Mouse (Mus musculus) lung, postnatal 0 days (tissue): ENCODE measurements at regions not wholly inside any gene's neighbourhood (a gene's known extent, or its start where the extent isn't known, plus 50 kb on each side); places are given as distances from the start of the nearest gene placed in this dataset.

Experiments used
- ATAC-seq: fragments of 200-750 bp; cut with Nextera tagmentation; 2 replicates; pipeline ENCODE4 v1.8.0; 2017; ENCODE audit warnings: moderate library complexity
- DNase-seq: peaks from one replicate; pipeline ENCODE4 v3.0.0-alpha.2; 2016; ENCODE audit warnings: low spot score
- H3K27ac ChIP-seq: fragments of 300-500 bp; sonication (generic); 2 replicates; pipeline ENCODE4 v1.5.1; 2014; ENCODE audit warnings: antibody characterized with exemption, mild to moderate bottlenecking, low read length, mixed read lengths
- H3K27me3 ChIP-seq: fragments of 300-500 bp; sonication (generic); replicated peaks from 2 replicates; pipeline ENCODE4 v1.6.1; 2014; ENCODE audit warnings: low read length, mixed read lengths; ENCODE audit not compliant: insufficient read depth
- H3K36me3 ChIP-seq: fragments of 300-500 bp; sonication (generic); 2 replicates; pipeline ENCODE4 v1.6.1; 2014; ENCODE audit warnings: low read length, mixed read lengths; ENCODE audit not compliant: insufficient read depth
- H3K4me1 ChIP-seq: fragments of 300-500 bp; sonication (generic); 2 replicates; pipeline ENCODE4 v1.6.1; 2014; ENCODE audit warnings: antibody characterized with exemption, low read depth, low read length, mixed read lengths; ENCODE audit not compliant: insufficient read depth
- H3K4me2 ChIP-seq: fragments of 300-500 bp; sonication (generic); replicated peaks from 2 replicates; pipeline ENCODE4 v1.6.1; 2014; ENCODE audit warnings: low read depth, mild to moderate bottlenecking, low read length, moderate library complexity, mixed read lengths
- H3K4me3 ChIP-seq: fragments of 300-500 bp; sonication (generic); 2 replicates; pipeline ENCODE4 v1.5.1; 2014; ENCODE audit warnings: low read depth, low read length
- H3K9ac ChIP-seq: fragments of 300-500 bp; sonication (generic); replicated peaks from 2 replicates; pipeline ENCODE4 v1.6.1; 2014; ENCODE audit warnings: low read depth, mild to moderate bottlenecking
- H3K9me3 ChIP-seq: fragments of 300-500 bp; sonication (generic); 2 replicates; pipeline ENCODE4 v1.6.1; 2016; ENCODE audit warnings: low read length, mixed read lengths
- CTCF ChIP-seq: IDR thresholded peaks from 2 replicates; pipeline ENCODE4 v1.5.1; 2016; ENCODE audit warnings: antibody characterized with exemption, mild to moderate bottlenecking
- EP300 ChIP-seq: IDR thresholded peaks from 2 replicates; pipeline ENCODE4 v1.6.1; 2016; ENCODE audit warnings: antibody characterized with exemption, mild to moderate bottlenecking, control low read depth
- WGBS: fragments of 180-500 bp; shearing (Covaris S2); extraction: QIAGEN DNeasy Blood & Tissue Kit; methylation state at CpG from one replicate; pipeline ENCODE4 v1.1.7; 2014; 5-methylcytosine and 5-hydroxymethylcytosine counted together

GRCm38 (mm10) chr19:45288722-45289121 is 53.1 kb upstream of the Lbx1 start:
- no peaks in the 10 kb centered on the region for H3K4me1 ChIP-seq
- no peak overlapping the region for H3K4me3 ChIP-seq
- no peak for ATAC-seq
- 64% methylated on average over 2 of the region's 2 CpGs for WGBS
- TF ChIP-seq EP300 (no peak), CTCF (no peak)
- no peak overlapping the region for H3K27ac ChIP-seq
- H3K9me3 ChIP-seq = no peaks in the 10 kb centered on the region
- no peak overlapping the region for H3K9ac ChIP-seq
- no peak for DNase-seq
- H3K36me3 ChIP-seq = no peaks in the 10 kb centered on the region
- H3K4me2 ChIP-seq = no peak overlapping the region
- H3K27me3 ChIP-seq = peaks cover 8% of the 10 kb centered on the region

- no peak overlapping the region for H3K27ac ChIP-seq
- ATAC-seq = no peak
- no peak overlapping the region for H3K4me2 ChIP-seq
- peaks cover 28% of the 10 kb centered on the region for H3K27me3 ChIP-seq
- no peak overlapping the region for H3K9ac ChIP-seq
- H3K4me3 ChIP-seq = no peak overlapping the region
- 36% methylated on average over 3 of the region's 3 CpGs for WGBS
- DNase-seq = peak; percentile 42
- no peaks in the 10 kb centered on the region for H3K9me3 ChIP-seq
- peaks cover 5% of the 10 kb centered on the region; the same call in 1 of the 2 replicates for H3K4me1 ChIP-seq
- TF ChIP-seq CTCF = peak; percentile 71
- no peak for TF ChIP-seq EP300
- no peaks in the 10 kb centered on the region for H3K36me3 ChIP-seq
Measured at GRCm38 (mm10) chr19:45297812-45298211, 62.2 kb upstream of the Lbx1 start.

GRCm38 (mm10) chr19:45299341-45299740 is 63.7 kb upstream of the Lbx1 start:
- DNase-seq (no peak), ATAC-seq (no peak)
- no peak overlapping the region for H3K9ac ChIP-seq
- 68% methylated on average over 3 of the region's 3 CpGs for WGBS
- H3K36me3 ChIP-seq = no peaks in the 10 kb centered on the region
- H3K9me3 ChIP-seq = no peaks in the 10 kb centered on the region
- TF ChIP-seq EP300 = no peak
- H3K4me3 ChIP-seq = no peak overlapping the region
- peaks cover 33% of the 10 kb centered on the region for H3K27me3 ChIP-seq
- no peak overlapping the region for H3K27ac ChIP-seq
- H3K4me1 ChIP-seq = peaks cover 5% of the 10 kb centered on the region; the same call in 1 of the 2 replicates
- no peak overlapping the region for H3K4me2 ChIP-seq

- Histone ChIP-seq H3K36me3 (no peaks in the 10 kb centered on the region), H3K9ac (no peak overlapping the region), H3K27ac (no peak overlapping the region), H3K4me3 (no peak overlapping the region), H3K4me2 (no peak overlapping the region), H3K27me3 (peaks cover 33% of the 10 kb centered on the region), H3K4me1 (peaks cover 5% of the 10 kb centered on the region; the same call in 1 of the 2 replicates), H3K9me3 (no peaks in the 10 kb centered on the region)
- no peak for ATAC-seq
- WGBS = 42% methylated on average over 5 of the region's 5 CpGs
- TF ChIP-seq CTCF = no peak
- no peak for TF ChIP-seq EP300
- DNase-seq = no peak
Measured at GRCm38 (mm10) chr19:45299768-45300167, 63.8 kb upstream of the Btrc start.

GRCm38 (mm10) chr19:45300691-45301431 is 62.7 kb upstream of the Btrc start:
- Histone ChIP-seq H3K9ac (no peak overlapping the region), H3K27ac (no peak overlapping the region), H3K9me3 (no peaks in the 10 kb centered on the region), H3K27me3 (peaks cover 33% of the 10 kb centered on the region), H3K4me2 (peak overlapping the region; percentile 94), H3K4me1 (peaks cover 5% of the 10 kb centered on the region; the same call in 1 of the 2 replicates), H3K4me3 (peak overlapping the region; percentile 51), H3K36me3 (no peaks in the 10 kb centered on the region)
- TF ChIP-seq EP300 (no peak), CTCF (peak; percentile 72)
- no peak for ATAC-seq
- 2% methylated on average over 22 of the region's 22 CpGs for WGBS
- peak; percentile 21 for DNase-seq

GRCm38 (mm10) chr19:45301432-45301732 is 62.2 kb upstream of the Btrc start:
- 3% methylated on average over 16 of the region's 16 CpGs for WGBS
- peak overlapping the region; percentile 94 for H3K4me2 ChIP-seq
- H3K36me3 ChIP-seq = no peaks in the 10 kb centered on the region
- no peak for ATAC-seq
- H3K27me3 ChIP-seq = peaks cover 33% of the 10 kb centered on the region
- H3K4me3 ChIP-seq = peak overlapping the region; percentile 51
- no peak overlapping the region for H3K9ac ChIP-seq
- peaks cover 5% of the 10 kb centered on the region; the same call in 1 of the 2 replicates for H3K4me1 ChIP-seq
- TF ChIP-seq CTCF (no peak), EP300 (no peak)
- DNase-seq = no peak
- no peaks in the 10 kb centered on the region for H3K9me3 ChIP-seq
- no peak overlapping the region for H3K27ac ChIP-seq
